Mouse (Mus musculus) right cerebral cortex, postnatal 36 days (tissue): Measurements from ENCODE around the gene Mob1a.

Experiments
- DNase-seq, 2 experiments: peaks; one replicate each; pipeline ENCODE4 v3.0.0; 2022; ENCODE audit warnings: low spot score in 2 of 2, mixed read lengths in 1 of 2

Gene Mob1a

DNA sequence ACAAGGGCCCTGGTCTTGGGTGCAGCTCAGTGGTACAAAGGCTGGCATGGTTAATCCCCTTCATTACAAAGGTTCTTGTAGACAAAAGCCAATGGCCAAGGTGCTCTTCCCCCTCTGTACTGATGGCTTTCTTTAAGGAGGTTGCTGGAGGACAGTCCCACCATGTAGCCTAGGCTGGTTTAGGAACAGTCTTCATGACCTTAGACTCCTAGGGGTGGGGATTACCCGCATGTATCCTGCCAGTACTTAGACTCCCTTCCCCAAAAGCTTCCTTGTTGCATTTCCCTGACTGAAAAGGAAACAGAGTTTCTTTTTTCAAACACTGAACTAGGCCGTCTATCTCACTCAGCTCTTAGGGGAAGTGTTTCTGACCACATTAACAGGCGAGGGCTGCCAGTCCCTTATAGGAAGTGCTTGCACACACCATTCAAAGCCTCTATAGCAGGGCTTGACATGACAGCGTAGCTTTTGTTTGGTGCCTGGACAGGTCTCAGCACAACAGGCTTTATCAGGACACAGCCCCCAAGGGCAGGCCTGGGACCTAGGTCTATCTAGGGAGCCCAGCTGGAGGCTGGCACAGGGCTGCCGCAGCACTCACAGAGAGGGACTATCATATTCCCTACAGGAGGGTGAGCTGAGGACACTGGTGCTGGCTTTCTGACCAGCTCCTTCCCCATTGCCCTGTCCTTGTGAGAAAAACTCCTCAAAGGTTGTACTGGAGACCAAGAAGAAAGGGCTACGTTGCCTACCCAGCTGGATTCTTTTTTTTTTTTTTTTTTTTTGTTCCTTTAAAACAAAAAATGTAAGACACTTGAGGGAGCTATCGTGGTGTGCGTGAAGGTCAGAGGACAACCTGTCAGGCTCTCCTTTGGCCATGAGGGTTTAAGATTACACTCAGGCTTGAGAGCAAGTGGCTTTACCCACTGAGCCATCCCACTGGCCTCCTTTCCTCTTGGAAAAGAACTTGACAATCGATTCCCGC lies 56.0 kb downstream of the Mob1a start:
- DNase-seq, result no peak

DNA sequence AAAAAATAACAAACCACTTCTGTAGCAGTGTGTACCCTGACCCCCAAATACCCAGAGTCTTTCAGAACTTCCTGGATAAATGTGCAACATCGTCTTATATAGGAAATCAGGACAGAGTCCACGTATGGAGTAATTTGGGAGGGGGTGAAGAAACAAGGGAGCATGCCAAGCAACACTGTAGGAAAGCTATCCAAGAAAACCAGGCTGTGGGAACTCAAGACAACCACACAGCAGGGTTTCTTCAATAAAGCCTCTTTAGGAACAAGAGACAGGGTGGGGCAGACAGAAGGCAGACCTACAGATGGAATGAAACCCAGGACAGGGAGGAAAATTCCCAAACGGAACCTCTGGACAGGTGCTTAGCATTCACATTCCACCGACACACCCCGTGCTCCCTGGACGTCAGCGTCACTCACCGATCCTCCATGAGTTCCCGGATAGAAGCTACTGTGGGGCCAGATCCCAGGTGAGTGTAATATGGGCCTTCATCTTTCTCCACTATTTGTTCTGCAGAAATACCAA lies 59.8 kb downstream of the Mob1a start:
- no peak for DNase-seq

DNA sequence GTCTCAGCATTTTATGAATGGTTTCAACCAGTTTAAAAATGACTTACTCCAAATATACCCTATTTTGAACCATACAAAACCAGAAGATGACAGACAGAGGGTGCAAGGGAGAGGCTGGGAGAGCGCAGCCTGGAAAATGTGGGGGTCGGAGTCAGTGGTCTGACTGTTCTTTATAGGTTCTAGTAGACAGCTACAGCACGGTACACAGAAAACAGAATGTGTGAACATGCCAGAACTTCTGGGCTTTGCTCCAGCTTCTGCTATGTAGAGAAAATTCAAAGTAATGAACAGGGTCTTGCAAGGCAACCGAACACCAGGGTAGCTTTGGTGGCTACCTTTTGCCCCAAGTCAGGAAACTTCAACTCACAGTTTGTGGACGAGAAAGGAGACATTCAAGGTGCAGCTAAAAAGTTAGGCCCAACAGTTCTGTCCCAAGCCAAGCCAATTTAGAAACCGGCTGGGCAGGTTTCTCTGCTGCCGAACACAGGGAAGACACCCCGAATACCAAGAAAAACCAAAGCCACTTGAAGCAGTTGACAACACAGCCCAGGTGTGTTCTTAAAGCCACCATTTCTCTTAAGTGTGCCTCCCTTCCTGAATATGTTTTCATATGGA lies 66.5 kb downstream of the Mob1a start:
- no peak for DNase-seq
